Mouse (Mus musculus): ENCODE measurements around the gene Dgki.

DNA sequence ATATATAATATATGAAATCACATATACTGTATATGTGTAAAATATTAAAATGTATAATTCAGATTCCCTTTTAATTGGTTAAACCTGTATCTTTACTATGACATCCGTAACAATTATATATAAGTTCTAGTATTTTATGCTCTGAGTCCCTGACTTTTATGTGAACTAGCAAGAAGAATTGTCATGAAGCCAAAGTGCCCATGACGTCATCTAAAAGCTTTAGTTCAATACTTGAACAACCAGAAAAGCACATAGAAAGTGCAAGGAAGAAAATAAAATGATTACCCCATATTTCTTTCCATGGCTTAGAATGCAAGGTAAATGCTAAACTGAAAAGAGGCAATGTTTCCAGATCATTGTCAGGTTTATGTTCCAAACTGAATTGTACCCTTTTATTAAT, 269.6 kb downstream of the Dgki start:
- TF ChIP-seq EP300 (IDR thresholded peaks at IDR 0.05; ENCODE audit: insufficient read depth, low read depth, low read length): no peak
- no peak for TF ChIP-seq POLR2A (IDR thresholded peaks at IDR 0.05; ENCODE audit: insufficient read depth, low read depth, low read length)
- TF ChIP-seq CTCF (IDR thresholded peaks at IDR 0.05): no peak
